Mouse (Mus musculus) T-cell, adult 2 months (primary cell): ENCODE measurements around the gene Pou3f1.

Experiments used
- DNase-seq: peaks from one replicate; pipeline ENCODE4 v3.0.0; 2022; ENCODE audit warnings: low spot score

Gene Pou3f1

GRCm38 (mm10) chr4:124657781-124658180 is 1.2 kb downstream of the Pou3f1 start:
- DNase-seq = no peak

GRCm38 (mm10) chr4:124658412-124658851 is 1.8 kb downstream of the Pou3f1 start:
- DNase-seq = no peak

GRCm38 (mm10) chr4:124659251-124660217 is 2.9 kb downstream of the Pou3f1 start:
- no peak for DNase-seq

GRCm38 (mm10) chr4:124660603-124661002 is 4.0 kb downstream of the Pou3f1 start:
- DNase-seq = no peak

- DNase-seq = no peak
Measured at GRCm38 (mm10) chr4:124663034-124663433, 6.4 kb downstream of the Pou3f1 start.

GRCm38 (mm10) chr4:124664185-124664584 is 7.6 kb downstream of the Pou3f1 start:
- no peak for DNase-seq

- no peak for DNase-seq
Measured at GRCm38 (mm10) chr4:124664604-124665003, 8.0 kb downstream of the Pou3f1 start.

- DNase-seq = no peak
Measured at GRCm38 (mm10) chr4:124667476-124668033, 10.9 kb downstream of the Pou3f1 start.

- DNase-seq = no peak
Measured at GRCm38 (mm10) chr4:124668078-124668477, 11.5 kb downstream of the Pou3f1 start.

- DNase-seq = no peak
Measured at GRCm38 (mm10) chr4:124670232-124670631, 13.6 kb downstream of the Pou3f1 start.

GRCm38 (mm10) chr4:124671583-124671982 is 15.0 kb downstream of the Pou3f1 start:
- no peak for DNase-seq

GRCm38 (mm10) chr4:124672347-124673320 is 16.0 kb downstream of the Pou3f1 start:
- DNase-seq = no peak

- no peak for DNase-seq
Measured at GRCm38 (mm10) chr4:124674334-124675032, 17.9 kb downstream of the Pou3f1 start.

- DNase-seq = peak; percentile 26
Measured at GRCm38 (mm10) chr4:124675037-124675436, 18.4 kb downstream of the Pou3f1 start.

- no peak for DNase-seq
Measured at GRCm38 (mm10) chr4:124675958-124676357, 19.4 kb downstream of the Pou3f1 start.

- DNase-seq = peak; percentile 27
Measured at GRCm38 (mm10) chr4:124682270-124682669, 25.7 kb downstream of the Pou3f1 start.

- no peak for DNase-seq
Measured at GRCm38 (mm10) chr4:124683474-124683873, 26.9 kb downstream of the Pou3f1 start.

- no peak for DNase-seq
Measured at GRCm38 (mm10) chr4:124685004-124685403, 28.4 kb downstream of the Pou3f1 start.

GRCm38 (mm10) chr4:124685453-124685852 is 28.8 kb downstream of the Pou3f1 start:
- no peak for DNase-seq

- DNase-seq = no peak
Measured at GRCm38 (mm10) chr4:124685897-124686402, 29.3 kb downstream of the Pou3f1 start.

- DNase-seq = no peak
Measured at GRCm38 (mm10) chr4:124691455-124691854, 34.8 kb downstream of the Pou3f1 start.
